Mouse (Mus musculus) kidney, adult 10 weeks (tissue): ENCODE results near the gene Gpsm2. TPM values are rescaled to one million over a fixed set of nuclear protein-coding genes. Genes with fewer than 3 reads are reported as not detected.

Experiments used
- polyA plus RNA-seq: library from polyadenylated mRNA; stranded (reverse); fragments of 350-450 nt; fragmentation: Illumina TruSeq; extraction: RNeasy Lipid Tissue Mini Kit (QIAGEN cat#74804); gene quantifications from one replicate; pipeline ENCODE4 v1.2.3, GENCODE M21; 2014; ENCODE audit warnings: low read depth, low replicate concordance

Gene Gpsm2
- polyA plus RNA-seq, result 3.5 TPM

DNA sequence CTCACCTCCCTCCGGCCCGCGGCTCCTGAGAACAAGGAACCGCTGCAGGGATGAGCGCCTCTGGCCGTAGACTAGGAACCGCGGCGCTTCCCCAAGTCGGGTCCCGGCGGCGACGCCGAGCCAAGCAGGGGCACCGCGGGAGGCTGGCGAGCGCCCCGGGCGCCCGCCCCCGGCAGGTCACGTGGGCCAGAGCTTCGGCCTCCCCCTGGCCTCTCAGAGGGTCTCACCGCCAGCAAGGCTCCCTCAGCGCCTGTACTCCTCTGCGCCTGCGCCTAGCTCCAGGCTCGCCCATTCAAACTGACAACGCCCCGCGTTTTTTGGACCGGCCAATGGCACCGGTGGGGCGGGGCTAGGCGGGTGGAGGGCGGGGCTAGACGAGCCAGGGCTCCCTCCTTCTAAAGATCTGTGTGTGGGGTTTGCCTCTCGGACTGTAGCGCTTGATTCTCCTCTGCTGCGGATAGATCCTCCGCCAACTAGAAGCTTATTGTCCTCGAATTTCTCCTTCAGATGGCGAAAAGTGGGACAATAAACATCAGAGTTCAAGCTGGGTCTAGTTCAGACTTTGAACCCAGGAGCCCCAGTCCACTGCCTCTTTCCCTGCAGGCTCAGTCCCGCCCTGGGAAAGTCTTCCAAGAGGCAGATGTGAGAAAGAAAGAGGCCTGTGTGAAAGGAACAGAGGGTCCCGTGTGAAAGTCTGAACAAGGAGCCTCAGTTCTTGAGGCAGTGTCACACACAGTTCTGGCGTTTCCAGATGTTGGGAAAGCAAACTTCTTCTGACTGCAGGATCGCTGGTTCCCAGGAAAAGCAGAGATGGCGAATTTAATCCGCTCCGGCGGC is at the start of gene Gpsm2:
Gpsm2 (minus strand) TSS at position 274 of the 837 bp plus-strand sequence.

GRCm38 (mm10) chr3:108739045-108739708 is 17.1 kb upstream of the Gpsm2 start, which contains the start of gene Aknad1:
Aknad1 (plus strand) TSS chr3:108739658.

GRCm38 (mm10) chr3:108653710-108654379 is 68.3 kb downstream of the Gpsm2 start, which contains the start of gene Clcc1:
Clcc1 (plus strand) TSS chr3:108653913.

Other genes with a start within 250 kb of the Gpsm2 start
- gene 1700013F07Rik, start 188.2 kb downstream of the Gpsm2 start, polyA plus RNA-seq, result not detected
- 0.12 TPM for gene 5330417C22Rik, start 185.8 kb downstream of the Gpsm2 start, polyA plus RNA-seq
- 78.3 TPM for gene Tmem167b, start 159.8 kb downstream of the Gpsm2 start, polyA plus RNA-seq
- 85.3 TPM for gene Taf13, start 150.6 kb downstream of the Gpsm2 start, polyA plus RNA-seq
- gene Wdr47, start 131.0 kb downstream of the Gpsm2 start, polyA plus RNA-seq, result 29.6 TPM
- 53.2 TPM for gene Clcc1, start 68.4 kb downstream of the Gpsm2 start, polyA plus RNA-seq
- not detected for gene Aknad1, start 17.3 kb upstream of the Gpsm2 start, polyA plus RNA-seq
- 135 TPM for gene Stxbp3, start 118.2 kb upstream of the Gpsm2 start, polyA plus RNA-seq
- not detected for gene Fndc7, start 167.7 kb upstream of the Gpsm2 start, polyA plus RNA-seq
- gene Prpf38b, start 189.4 kb upstream of the Gpsm2 start, polyA plus RNA-seq, result 91.9 TPM
- gene Henmt1, start 217.6 kb upstream of the Gpsm2 start, polyA plus RNA-seq, result not detected
- gene Gm9857, start 218.1 kb upstream of the Gpsm2 start, polyA plus RNA-seq, result not detected